27 mouse cellular contexts compared by ENCODE assay signal in genomic region chr5:91850440-91850839, GRCm38 (mm10).
DNase-seq lines count a peak whose midpoint lies in the region; ATAC-seq lines count a peak whose summit lies in the region.
"Had no signal": no experiment of that assay in that cellular context is flagged by ENCODE, and none has a peak within 500 bp of the region (broad histone marks: within the 10 kb centered on the region; RNA-seq: fewer than 3 reads in every experiment).

No protein-coding gene starts in this region.

- H3K4me2 ChIP-seq in liver, embryonic 15.5 days, result peak overlapping the region; percentile 73
- H3K4me2 ChIP-seq: kidney, embryonic 15.5 days; limb, embryonic 12.5 days; midbrain, embryonic 15.5 days had no signal

- H3K4me3 ChIP-seq in liver, embryonic 15.5 days (replicated peaks), result peak overlapping the region; percentile 57
- H3K4me3 ChIP-seq: kidney, embryonic 15.5 days; left cerebral cortex, adult 2 months; limb, embryonic 12.5 days; midbrain, embryonic 15.5 days had no signal

- H3K27me3 ChIP-seq in liver, embryonic 15.5 days, result no peaks in the 10 kb centered on the region
- H3K27me3 ChIP-seq: CH12.LX; kidney, embryonic 15.5 days; midbrain, embryonic 15.5 days; Patski had no signal

- peak; percentile 10 for DNase-seq in heart, adult 11 months
- DNase-seq in heart, postnatal 10 days, result no peak
- DNase-seq in liver, result peak; percentile 45
- DNase-seq in urinary bladder, adult 2 months (ENCODE audit: low spot score), result no peak
- no peak for DNase-seq in spleen, postnatal 10 days (ENCODE audit: low spot score in 2 of 2)
- no peak for DNase-seq in adipocyte (ENCODE audit: low spot score)
- DNase-seq in frontal cortex, postnatal 25 days (ENCODE audit: low spot score in 2 of 2), result no peak
- DNase-seq: adrenal gland, postnatal 25 days; cerebellum, adult 18-20 months; cerebellum, postnatal 10 days; gastrocnemius, postnatal 25 days; kidney, adult 18-20 months; kidney, postnatal 25 days; lung, adult 18-20 months; lung, postnatal 4 days; right cerebral cortex, postnatal 4 days; thymus, postnatal 14 days had no signal

- no peaks in the 10 kb centered on the region for H3K9me3 ChIP-seq in liver, embryonic 15.5 days (replicated peaks)
- H3K9me3 ChIP-seq: kidney, embryonic 15.5 days; limb, embryonic 12.5 days; midbrain, embryonic 15.5 days had no signal

- H3K27ac ChIP-seq in liver, embryonic 15.5 days (replicated peaks), result peak overlapping the region; percentile 86
- H3K27ac ChIP-seq: kidney, embryonic 15.5 days; left cerebral cortex, adult 2 months; limb, embryonic 12.5 days; midbrain, embryonic 15.5 days had no signal

- 42% methylated on average over 5 of the region's 5 CpGs for WGBS in liver, embryonic 15.5 days (ENCODE audit: insufficient replicate concordance)

- peak; percentile 79 for ATAC-seq in liver, embryonic 15.5 days (ENCODE audit: insufficient read depth)
- ATAC-seq: forebrain, embryonic 14.5 days; hindbrain, embryonic 16.5 days; lung, postnatal 0 days; midbrain, embryonic 15.5 days; Patski had no signal

- peaks cover 43% of the 10 kb centered on the region for H3K4me1 ChIP-seq in liver, embryonic 15.5 days (replicated peaks)
- H3K4me1 ChIP-seq: kidney, embryonic 15.5 days; midbrain, embryonic 15.5 days had no signal

- intact Hi-C loops in heart, postnatal 10 days (cut with DNase I), result no loop called here

- H3K9ac ChIP-seq in liver, embryonic 15.5 days, result peak overlapping the region; percentile 53
- H3K9ac ChIP-seq: kidney, embryonic 15.5 days; limb, embryonic 12.5 days; midbrain, embryonic 15.5 days had no signal

- no peaks in the 10 kb centered on the region for H3K36me3 ChIP-seq in liver, embryonic 15.5 days (replicated peaks)
- H3K36me3 ChIP-seq: kidney, embryonic 15.5 days; limb, embryonic 12.5 days; midbrain, embryonic 15.5 days had no signal

Comparison
In these comparisons a context has a peak if more than half of its experiments do, and no peak if none do; other contexts are left out.
1. DNase-seq: peak in heart, adult 11 months (single experiment) and liver (single experiment); none in heart, postnatal 10 days (0 of 2), urinary bladder, adult 2 months (single experiment), spleen, postnatal 10 days (0 of 2), adipocyte (single experiment) and frontal cortex, postnatal 25 days (0 of 2).